ENCODE assay signal across 21 mouse cellular contexts in the genomic region with DNA sequence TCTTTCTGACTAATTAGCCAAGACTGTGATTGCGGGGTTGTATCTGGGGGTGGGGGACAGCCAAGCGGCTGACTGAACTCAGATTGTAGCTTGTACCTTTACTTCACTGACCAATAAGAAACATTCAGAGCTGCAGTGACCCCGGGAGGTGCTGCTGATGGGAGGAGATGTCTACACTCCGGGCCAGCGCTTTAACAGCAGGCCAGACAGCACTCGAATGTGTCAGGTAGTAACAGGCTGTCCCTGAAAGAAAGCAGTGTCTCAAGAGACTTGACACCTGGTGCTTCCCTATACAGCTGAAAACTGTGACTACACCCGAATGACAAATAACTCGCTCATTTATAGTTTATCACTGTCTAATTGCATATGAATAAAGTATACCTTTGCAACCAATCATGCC. TPM values are rescaled to one million over a fixed set of nuclear protein-coding genes. Genes with fewer than 3 reads are reported as not detected.
"Had no signal": no experiment of that assay in that cellular context is flagged by ENCODE, and none has a peak within 500 bp of the region (broad histone marks: within the 10 kb centered on the region; RNA-seq: fewer than 3 reads in every experiment).

No protein-coding gene starts in this region.

- H3K27ac ChIP-seq: midbrain, embryonic 10.5 days; midbrain, embryonic 12.5 days; neural tube, embryonic 13.5 days; neural tube, embryonic 15.5 days had no signal

- H3K27me3 ChIP-seq: midbrain, embryonic 12.5 days; neural tube, embryonic 13.5 days; neural tube, embryonic 15.5 days had no signal

- H3K9me3 ChIP-seq: midbrain, embryonic 10.5 days; midbrain, embryonic 12.5 days; neural tube, embryonic 13.5 days; neural tube, embryonic 15.5 days had no signal

- H3K4me1 ChIP-seq: midbrain, embryonic 10.5 days; midbrain, embryonic 12.5 days; neural tube, embryonic 13.5 days had no signal

- H3K4me3 ChIP-seq: midbrain, embryonic 10.5 days; midbrain, embryonic 12.5 days; myocyte; neural tube, embryonic 13.5 days; neural tube, embryonic 15.5 days had no signal

- DNase-seq: lung, embryonic 14.5 days; lung, postnatal 10 days; lung, postnatal 4 days; midbrain, embryonic 14.5 days; retina, postnatal 1 day; right cerebral cortex, postnatal 25 days; spleen, adult 18-20 months; thymus, adult 18-20 months; thymus, postnatal 14 days; thymus, postnatal 36 days had no signal

- H3K4me2 ChIP-seq: lung, embryonic 14.5 days; midbrain, embryonic 12.5 days; neural tube, embryonic 13.5 days had no signal

- H3K36me3 ChIP-seq: midbrain, embryonic 10.5 days; midbrain, embryonic 12.5 days; neural tube, embryonic 13.5 days; neural tube, embryonic 15.5 days had no signal

- ATAC-seq: midbrain, embryonic 16.5 days had no signal

- H3K9ac ChIP-seq: lung, embryonic 14.5 days; midbrain, embryonic 12.5 days; neural tube, embryonic 13.5 days; neural tube, embryonic 15.5 days had no signal

RNA-seq across cellular contexts. Expression of a gene that starts 4.7 kb away (rescaled TPM):
- polyA plus RNA-seq: lung, embryonic 14.5 days; lung, embryonic 16.5 days; midbrain, embryonic 10.5 days; midbrain, embryonic 12.5 days; midbrain, embryonic 14.5 days; midbrain, embryonic 16.5 days; myocyte; neural tube, embryonic 11.5 days; neural tube, embryonic 13.5 days; neural tube, embryonic 15.5 days; small intestine, adult 2 months; stomach, embryonic 14.5 days; stomach, embryonic 16.5 days had no signal
